Mouse (Mus musculus): ENCODE data around the gene Slc17a5.

- TF ChIP-seq CTCF (IDR thresholded peaks at IDR 0.05; ENCODE audit: borderline replicate concordance, insufficient read depth, low read depth, low read length), result no peak
- TF ChIP-seq POLR2A (IDR thresholded peaks at IDR 0.05; ENCODE audit: borderline replicate concordance, insufficient read depth, low read length), result no peak
Observed at GRCm38 (mm10) chr9:78511705-78512104, 76.1 kb downstream of the Slc17a5 start.
